Mouse (Mus musculus) small intestine, adult 2 months (tissue): ENCODE measurements around the gene Neurog2. TPM values are rescaled to one million over a fixed set of nuclear protein-coding genes. Genes with fewer than 3 reads are reported as not detected.

Experiments
- H3K27ac ChIP-seq: fragments of 200-500 bp; 2 replicates; pipeline ENCODE4 v1.5.1; 2012; ENCODE audit warnings: low read depth, low read length, control low read depth, inconsistent platforms; ENCODE audit not compliant: insufficient read depth
- H3K27me3 ChIP-seq: fragments of 200-500 bp; 2 replicates; pipeline ENCODE4 v1.6.1; 2012; ENCODE audit warnings: mild to moderate bottlenecking, moderate library complexity, low read length, inconsistent platforms; ENCODE audit not compliant: control insufficient read depth, insufficient read depth
- H3K36me3 ChIP-seq: fragments of 200-500 bp; 2 replicates; pipeline ENCODE4 v1.6.1; 2012; ENCODE audit warnings: mild to moderate bottlenecking, low read length, control low read depth, inconsistent platforms; ENCODE audit not compliant: control insufficient read depth, insufficient read depth
- H3K4me1 ChIP-seq: fragments of 200-500 bp; 2 replicates; pipeline ENCODE4 v1.6.1; 2012; ENCODE audit warnings: low read length, inconsistent platforms, mixed read lengths; ENCODE audit not compliant: control insufficient read depth, insufficient read depth, insufficient read length
- H3K4me3 ChIP-seq: fragments of 200-500 bp; 2 replicates; pipeline ENCODE4 v1.5.1; 2012; ENCODE audit warnings: low read depth, mild to moderate bottlenecking, control low read depth, inconsistent platforms, low read length, moderate library complexity
- CTCF ChIP-seq: fragments of 200-500 bp; IDR thresholded peaks from 2 replicates; pipeline ENCODE4 v1.5.1; 2012; ENCODE audit warnings: low read depth, mild to moderate bottlenecking, control low read depth, inconsistent platforms, low read length, moderate library complexity, mixed read lengths; ENCODE audit not compliant: insufficient replicate concordance, insufficient read length; ENCODE audit errors: extremely low read depth
- POLR2A ChIP-seq: fragments of 200-500 bp; IDR thresholded peaks from 2 replicates; pipeline ENCODE4 v1.6.1; 2012; ENCODE audit warnings: low read depth, mild to moderate bottlenecking, control low read depth, inconsistent platforms, low read length, moderate library complexity
- WGBS: fragments of 180-500 bp; shearing (Covaris S2); methylation state at CpG from one replicate; pipeline ENCODE4 v1.1.7; 2018; 5-methylcytosine and 5-hydroxymethylcytosine counted together
- polyA plus RNA-seq: library from polyadenylated mRNA; depleted of rRNA; stranded (reverse); fragments of >200 nt; gene quantifications from 2 replicates; pipeline ENCODE4 v1.2.3, GENCODE M21; 2012; rRNA removed

Neurog2 gene
- polyA plus RNA-seq, 1 experiment = not detected

DNA sequence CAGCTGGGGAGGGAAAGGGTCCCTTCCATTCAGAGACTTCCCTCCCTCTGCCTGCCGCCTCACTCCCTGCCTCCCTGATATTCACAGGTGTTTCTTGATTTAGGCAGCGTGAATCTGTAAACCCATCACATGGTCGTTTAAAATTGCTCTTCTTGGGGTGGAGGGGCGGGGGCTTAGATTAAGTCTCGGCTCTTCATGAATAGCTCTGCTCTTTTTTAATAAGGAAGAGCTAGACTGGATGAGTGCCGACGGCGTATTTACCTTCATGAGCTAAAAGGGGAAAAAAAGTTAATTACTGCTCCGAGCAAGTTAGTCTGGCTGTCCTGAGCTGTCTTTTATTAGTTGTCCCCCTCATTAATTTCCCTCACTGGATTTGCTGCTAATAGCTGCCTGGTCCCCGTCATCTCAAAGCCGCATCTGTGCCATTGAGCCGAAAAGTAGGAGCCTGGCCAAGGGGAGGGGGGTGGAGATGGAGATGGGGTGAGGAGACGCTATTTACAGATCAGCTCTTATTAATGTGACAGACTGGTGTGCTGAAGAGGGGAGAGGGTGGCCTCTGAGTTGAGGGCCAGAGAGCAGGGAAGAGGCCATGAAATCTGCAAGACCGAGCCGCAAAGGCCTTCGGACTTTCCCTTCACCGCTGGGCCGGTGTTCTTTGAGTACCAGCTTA lies 13.4 kb downstream of the Neurog2 start:
- H3K4me1 ChIP-seq = no peaks in the 10 kb centered on the region
- 52% methylated on average over 18 of the region's 18 CpGs for WGBS
- no peak for TF ChIP-seq CTCF
- TF ChIP-seq POLR2A = no peak
- H3K27me3 ChIP-seq = peaks cover 27% of the 10 kb centered on the region
- H3K4me3 ChIP-seq = no peak overlapping the region
- H3K36me3 ChIP-seq = no peaks in the 10 kb centered on the region
- H3K27ac ChIP-seq = no peak overlapping the region

DNA sequence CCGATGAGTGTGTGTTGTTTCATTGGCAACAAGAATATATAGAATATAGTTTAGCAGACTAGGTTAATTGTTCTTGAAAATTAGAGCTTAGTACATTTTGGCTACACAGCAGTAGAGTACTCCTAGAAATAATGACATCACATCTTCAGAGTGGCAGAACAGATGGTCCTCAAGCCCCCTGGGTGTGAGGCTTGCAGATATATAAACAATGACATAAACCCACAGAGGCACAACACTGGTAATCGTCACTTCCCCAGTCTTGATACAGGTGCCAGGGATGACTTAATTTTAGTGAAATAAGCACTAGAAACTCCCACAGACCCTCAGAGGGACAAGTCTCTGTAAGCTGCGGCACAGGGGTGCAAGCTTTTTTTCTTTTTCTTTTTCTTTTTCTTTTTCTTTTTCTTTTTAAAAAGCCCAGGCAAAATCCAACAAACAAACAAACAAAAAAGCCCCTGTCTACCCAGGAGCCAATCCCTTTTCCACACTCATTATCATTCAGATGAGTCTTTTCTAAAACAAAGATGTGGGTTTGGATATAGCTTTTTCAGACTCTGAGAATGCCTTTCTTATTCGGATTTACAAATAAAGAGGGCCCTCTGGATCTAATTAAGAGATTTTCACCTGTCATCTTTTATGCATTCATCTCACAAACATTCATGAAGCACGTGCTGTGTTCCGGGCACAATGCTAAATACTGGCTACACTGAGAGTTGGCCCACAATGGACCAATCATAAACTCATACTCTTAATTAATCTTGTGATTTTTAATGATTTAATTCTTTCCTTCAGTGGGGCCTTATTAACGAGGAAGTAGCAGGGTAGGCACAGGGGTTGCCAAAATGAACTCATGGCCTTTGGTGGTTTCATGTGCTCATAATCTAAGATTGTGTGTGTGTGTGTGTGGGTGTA lies 19.1 kb downstream of the Neurog2 start:
- no peaks in the 10 kb centered on the region for H3K36me3 ChIP-seq
- TF ChIP-seq CTCF (no peak), POLR2A (no peak)
- H3K27ac ChIP-seq = no peak overlapping the region
- H3K4me1 ChIP-seq = no peaks in the 10 kb centered on the region
- no peak overlapping the region for H3K4me3 ChIP-seq
- WGBS = 57% methylated on average over 7 of the region's 7 CpGs
- H3K27me3 ChIP-seq = no peaks in the 10 kb centered on the region; the same call in 1 of the 2 replicates

GRCm38 (mm10) chr3:127660712-127661111 lies 27.8 kb downstream of the Neurog2 start:
- Histone ChIP-seq H3K27me3 (no peaks in the 10 kb centered on the region), H3K4me1 (no peaks in the 10 kb centered on the region), H3K36me3 (0 out of 2 replicates have a peak, but pooled peaks cover 1% of the 10 kb centered on the region), H3K4me3 (no peak overlapping the region), H3K27ac (no peak overlapping the region)
- WGBS = 80% methylated on average over 7 of the region's 7 CpGs
- TF ChIP-seq CTCF (no peak), POLR2A (no peak)

DNA sequence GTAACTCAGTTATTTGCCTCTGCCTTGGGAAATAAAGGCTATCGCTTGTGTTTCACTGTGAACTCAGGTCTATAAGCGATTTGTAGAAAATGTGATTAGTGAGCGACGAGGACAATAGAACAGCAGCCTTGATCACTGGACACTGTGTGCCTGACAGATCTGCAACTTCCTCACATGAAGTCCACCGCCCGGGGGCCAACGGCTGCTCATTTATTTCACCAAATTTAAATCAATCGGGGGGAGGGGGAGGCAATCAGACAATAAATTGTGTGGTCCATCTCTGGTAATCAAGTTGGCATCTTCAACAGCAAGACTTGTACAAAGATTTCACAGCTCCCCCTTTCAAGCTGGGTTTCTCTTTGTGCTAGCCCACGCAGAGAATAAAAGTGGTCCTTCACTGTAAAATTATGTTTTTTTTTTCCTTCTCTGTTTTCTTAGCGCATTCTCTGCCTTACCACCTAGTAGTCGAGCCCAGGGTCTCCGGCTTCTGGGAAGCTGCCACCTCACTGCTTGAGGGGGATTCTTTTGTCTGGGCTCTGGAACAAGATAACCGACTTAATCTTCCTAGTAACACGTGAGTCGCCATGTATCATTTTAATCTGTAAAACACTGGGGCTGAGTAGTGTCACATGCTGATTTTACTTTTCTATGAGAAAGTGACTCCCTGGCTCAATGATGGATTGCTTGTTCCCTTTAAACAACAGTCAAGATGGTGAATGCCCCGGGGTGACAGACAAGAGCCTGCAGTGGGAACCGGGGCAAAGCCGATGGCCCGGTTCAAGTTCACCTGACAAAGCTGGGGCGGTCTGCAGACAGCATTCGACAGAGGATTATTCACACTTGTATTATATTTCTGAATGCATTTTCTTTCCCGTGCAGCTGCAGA lies 29.0 kb downstream of the Neurog2 start:
- Histone ChIP-seq H3K4me1 (no peaks in the 10 kb centered on the region), H3K36me3 (peaks cover 4% of the 10 kb centered on the region; the same call in 1 of the 2 replicates), H3K27me3 (no peaks in the 10 kb centered on the region), H3K4me3 (no peak overlapping the region), H3K27ac (no peak overlapping the region)
- no peak for TF ChIP-seq POLR2A
- no peak for TF ChIP-seq CTCF
- 80% methylated on average over 22 of the region's 22 CpGs for WGBS

GRCm38 (mm10) chr3:127679703-127680102 lies 46.8 kb downstream of the Neurog2 start:
- H3K27me3 ChIP-seq = no peaks in the 10 kb centered on the region
- H3K27ac ChIP-seq = no peak overlapping the region
- peaks cover 30% of the 10 kb centered on the region for H3K36me3 ChIP-seq
- no peak for TF ChIP-seq POLR2A
- TF ChIP-seq CTCF = no peak
- H3K4me3 ChIP-seq = no peak overlapping the region
- 89% methylated on average over 15 of the region's 15 CpGs for WGBS
- no peaks in the 10 kb centered on the region for H3K4me1 ChIP-seq

Other genes starting within 250 kb of the Neurog2 start
- gene Ank2, start 133.8 kb upstream of the Neurog2 start, polyA plus RNA-seq = 1.0 and 1.1 TPM in 2 replicates
- gene Larp7, start 79.8 kb upstream of the Neurog2 start, polyA plus RNA-seq = 0.08 and 0.23 TPM in 2 replicates
- gene Zgrf1, start 79.6 kb upstream of the Neurog2 start, polyA plus RNA-seq = 0.08 and 0.24 TPM in 2 replicates
- 0.72 and 1.8 TPM in 2 replicates for gene Alpk1, start 147.4 kb downstream of the Neurog2 start, polyA plus RNA-seq
- 2.0 and 11.3 TPM in 2 replicates for gene Tifa, start 156.7 kb downstream of the Neurog2 start, polyA plus RNA-seq
- 14.8 and 38.8 TPM in 2 replicates for gene Ap1ar, start 204.4 kb downstream of the Neurog2 start, polyA plus RNA-seq